Mouse (Mus musculus): ENCODE data around the gene Bcap31.
A peak's percentile ranks its signal among the peaks of the same experiment; 100 is the strongest.

The Bcap31 gene

GRCm38 (mm10) chrX:73684156-73684555 is 31.8 kb downstream of the Bcap31 start:
- DNase-seq (ENCODE audit: low spot score in 2 of 2): no peak

- DNase-seq (ENCODE audit: low spot score in 2 of 2): no peak
Observed at GRCm38 (mm10) chrX:73676668-73677067, 39.3 kb downstream of the Bcap31 start.

GRCm38 (mm10) chrX:73675231-73675630 is 40.7 kb downstream of the Bcap31 start:
- DNase-seq (ENCODE audit: low spot score in 2 of 2): no peak

- no peak for DNase-seq (ENCODE audit: low spot score in 2 of 2)
Observed at GRCm38 (mm10) chrX:73673968-73674661, 41.9 kb downstream of the Bcap31 start.

GRCm38 (mm10) chrX:73673619-73673967 is 42.4 kb downstream of the Bcap31 start:
- no peak for DNase-seq (ENCODE audit: low spot score in 2 of 2)

GRCm38 (mm10) chrX:73672879-73673618 is 42.9 kb downstream of the Bcap31 start, which contains the start of gene Slc6a8:
Slc6a8 (plus strand) TSS chrX:73673150.
- DNase-seq (ENCODE audit: low spot score in 2 of 2): no peak

- DNase-seq (ENCODE audit: low spot score in 2 of 2): peak in 1 of 2 experiments; percentile 27
Observed at GRCm38 (mm10) chrX:73672031-73672431, 43.9 kb downstream of the Bcap31 start.

GRCm38 (mm10) chrX:73663143-73663542 is 52.8 kb downstream of the Bcap31 start:
- no peak for DNase-seq (ENCODE audit: low spot score in 2 of 2)

- no peak for DNase-seq (ENCODE audit: low spot score in 2 of 2)
Observed at GRCm38 (mm10) chrX:73660284-73660665, 55.7 kb downstream of the Bcap31 start.

- no peak for DNase-seq (ENCODE audit: low spot score in 2 of 2)
Observed at GRCm38 (mm10) chrX:73659575-73660283, 56.2 kb downstream of the Bcap31 start, which contains the start of gene Pnck. Pnck (minus strand) TSS chrX:73660117.

GRCm38 (mm10) chrX:73658936-73659574 is 56.9 kb downstream of the Bcap31 start:
- DNase-seq (ENCODE audit: low spot score in 2 of 2): no peak

GRCm38 (mm10) chrX:73658391-73658790 is 57.6 kb downstream of the Bcap31 start:
- no peak for DNase-seq (ENCODE audit: low spot score in 2 of 2)

GRCm38 (mm10) chrX:73655529-73655928 is 60.4 kb downstream of the Bcap31 start:
- no peak for DNase-seq (ENCODE audit: low spot score in 2 of 2)

GRCm38 (mm10) chrX:73654177-73654576 is 61.8 kb downstream of the Bcap31 start:
- DNase-seq (ENCODE audit: low spot score in 2 of 2): peak; percentile 25 to 29

GRCm38 (mm10) chrX:73653392-73653791 is 62.6 kb downstream of the Bcap31 start:
- DNase-seq (ENCODE audit: low spot score in 2 of 2): no peak

- DNase-seq (ENCODE audit: low spot score in 2 of 2): no peak
Observed at GRCm38 (mm10) chrX:73650869-73651268, 65.1 kb downstream of the Bcap31 start.

GRCm38 (mm10) chrX:73645121-73645520 is 70.9 kb downstream of the Bcap31 start:
- no peak for DNase-seq (ENCODE audit: low spot score in 2 of 2)

- no peak for DNase-seq (ENCODE audit: low spot score in 2 of 2)
Observed at GRCm38 (mm10) chrX:73639901-73640469, 76.0 kb downstream of the Bcap31 start.

GRCm38 (mm10) chrX:73639255-73639675 is 76.7 kb downstream of the Bcap31 start, which contains the start of gene Dusp9:
Dusp9 (plus strand) TSS chrX:73639419.
- no peak for DNase-seq (ENCODE audit: low spot score in 2 of 2)

- no peak for DNase-seq (ENCODE audit: low spot score in 2 of 2)
Observed at GRCm38 (mm10) chrX:73637415-73637814, 78.6 kb downstream of the Bcap31 start.

All from spleen, postnatal 14 days (tissue).